ENCODE assay signal across 34 mouse cellular contexts in the genomic region with DNA sequence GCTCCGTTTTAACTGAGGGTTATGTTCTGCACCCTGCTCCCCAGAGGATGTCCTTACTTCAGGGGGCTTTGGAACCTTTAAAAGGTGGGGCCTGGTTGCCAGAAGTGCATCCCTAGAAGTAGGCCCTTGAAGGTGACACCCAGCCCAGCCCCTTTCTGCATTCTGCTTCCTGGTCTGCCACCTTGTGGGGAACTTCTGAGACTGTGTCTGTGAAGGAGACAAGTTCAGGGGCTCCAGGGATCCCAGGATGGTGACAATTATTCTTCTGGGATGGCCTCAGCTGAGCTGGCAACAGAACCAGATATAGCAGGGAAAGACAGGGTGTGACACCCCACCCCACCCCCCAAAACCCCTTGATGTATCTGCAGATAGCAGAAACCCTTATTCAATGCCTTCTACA. TPM values are rescaled to one million over a fixed set of nuclear protein-coding genes. Genes with fewer than 3 reads are reported as not detected.
A peak's percentile ranks its signal among the peaks of the same experiment; 100 is the strongest.
DNase-seq lines count a peak whose midpoint lies in the region; ATAC-seq and TF ChIP-seq lines count a peak whose summit lies in the region.
"Had no signal": no experiment of that assay in that cellular context is flagged by ENCODE, and none has a peak within 500 bp of the region (broad histone marks: within the 10 kb centered on the region; RNA-seq: fewer than 3 reads in every experiment).

No protein-coding gene starts in this region.

- no peak overlapping the region for H3K4me3 ChIP-seq in hindbrain, embryonic 16.5 days (ENCODE audit: low read length)
- H3K4me3 ChIP-seq in hindbrain, embryonic 13.5 days, result no peak overlapping the region
- H3K4me3 ChIP-seq in lung, embryonic 14.5 days (ENCODE audit: low read depth, low read length), result no peak overlapping the region
- H3K4me3 ChIP-seq: embryonic facial prominence, embryonic 12.5 days; gastrocnemius, adult 2 months; heart, adult 2 months; heart, embryonic 13.5 days; kidney, embryonic 15.5 days; liver, embryonic 12.5 days; myocyte; neural tube, embryonic 12.5 days; stomach, embryonic 15.5 days had no signal

- H3K27ac ChIP-seq in hindbrain, embryonic 16.5 days (ENCODE audit: low read depth, low read length), result no peak overlapping the region
- H3K27ac ChIP-seq in hindbrain, embryonic 13.5 days, result no peak overlapping the region
- H3K27ac ChIP-seq in lung, embryonic 14.5 days (ENCODE audit: low read depth), result no peak overlapping the region
- H3K27ac ChIP-seq: embryonic facial prominence, embryonic 12.5 days; gastrocnemius, adult 2 months; heart, adult 2 months; heart, embryonic 13.5 days; kidney, embryonic 15.5 days; liver, embryonic 12.5 days; macrophage; neural tube, embryonic 12.5 days; stomach, embryonic 15.5 days had no signal

- H3K36me3 ChIP-seq in hindbrain, embryonic 16.5 days (ENCODE audit: control insufficient read depth, insufficient read depth, low read length), result no peaks in the 10 kb centered on the region
- no peaks in the 10 kb centered on the region for H3K36me3 ChIP-seq in hindbrain, embryonic 13.5 days
- no peaks in the 10 kb centered on the region for H3K36me3 ChIP-seq in lung, embryonic 14.5 days (ENCODE audit: insufficient read depth)
- H3K36me3 ChIP-seq: embryonic facial prominence, embryonic 12.5 days; G1E; heart, embryonic 13.5 days; kidney, embryonic 15.5 days; liver, embryonic 12.5 days; neural tube, embryonic 12.5 days; stomach, embryonic 15.5 days had no signal

- H3K9ac ChIP-seq in hindbrain, embryonic 16.5 days (ENCODE audit: low read depth, low read length), result no peak overlapping the region
- H3K9ac ChIP-seq in hindbrain, embryonic 13.5 days, result no peak overlapping the region
- H3K9ac ChIP-seq in lung, embryonic 14.5 days, result no peak overlapping the region
- H3K9ac ChIP-seq: embryonic facial prominence, embryonic 12.5 days; heart, embryonic 13.5 days; kidney, embryonic 15.5 days; liver, embryonic 12.5 days; liver, postnatal 0 days; neural tube, embryonic 12.5 days; stomach, embryonic 15.5 days had no signal

- H3K4me1 ChIP-seq in hindbrain, embryonic 16.5 days (ENCODE audit: control insufficient read depth, insufficient read depth, low read depth, low read length), result no peaks in the 10 kb centered on the region
- H3K4me1 ChIP-seq in hindbrain, embryonic 13.5 days (replicated peaks), result no peaks in the 10 kb centered on the region
- no peaks in the 10 kb centered on the region for H3K4me1 ChIP-seq in lung, embryonic 14.5 days (ENCODE audit: insufficient read depth)
- H3K4me1 ChIP-seq: embryonic facial prominence, embryonic 12.5 days; neural tube, embryonic 12.5 days; stomach, embryonic 15.5 days had no signal

- no peaks in the 10 kb centered on the region for H3K9me3 ChIP-seq in hindbrain, embryonic 16.5 days (ENCODE audit: control insufficient read depth, low read length)
- H3K9me3 ChIP-seq in hindbrain, embryonic 13.5 days, result no peaks in the 10 kb centered on the region
- no peaks in the 10 kb centered on the region for H3K9me3 ChIP-seq in lung, embryonic 14.5 days (ENCODE audit: low read depth, low read length)
- H3K9me3 ChIP-seq: embryonic facial prominence, embryonic 12.5 days; heart, embryonic 13.5 days; kidney, embryonic 15.5 days; liver, embryonic 12.5 days; neural tube, embryonic 12.5 days; stomach, embryonic 15.5 days had no signal

- 0 out of 2 replicates have a peak, but pooled peaks have one; percentile 27 for ATAC-seq in hindbrain, embryonic 16.5 days
- ATAC-seq in hindbrain, embryonic 13.5 days (ENCODE audit: low FRiP score), result no peak
- no peak for ATAC-seq in lung, embryonic 14.5 days (ENCODE audit: insufficient read depth)
- ATAC-seq: liver, embryonic 12.5 days; liver, postnatal 0 days; lung, postnatal 0 days; midbrain, embryonic 16.5 days had no signal

- H3K27me3 ChIP-seq in hindbrain, embryonic 16.5 days (replicated peaks; ENCODE audit: control insufficient read depth, insufficient read depth, low read length), result no peaks in the 10 kb centered on the region
- H3K27me3 ChIP-seq in hindbrain, embryonic 13.5 days, result no peaks in the 10 kb centered on the region
- no peaks in the 10 kb centered on the region for H3K27me3 ChIP-seq in lung, embryonic 14.5 days (ENCODE audit: insufficient read depth, low read length)
- H3K27me3 ChIP-seq: CH12.LX; embryonic facial prominence, embryonic 12.5 days; heart, embryonic 13.5 days; kidney, embryonic 15.5 days; liver, embryonic 12.5 days; neural tube, embryonic 12.5 days; stomach, embryonic 15.5 days had no signal

- H3K4me2 ChIP-seq in hindbrain, embryonic 16.5 days (ENCODE audit: low read length), result no peak overlapping the region
- no peak overlapping the region for H3K4me2 ChIP-seq in hindbrain, embryonic 13.5 days
- H3K4me2 ChIP-seq in lung, embryonic 14.5 days, result no peak overlapping the region
- H3K4me2 ChIP-seq: embryonic facial prominence, embryonic 12.5 days; heart, embryonic 13.5 days; kidney, embryonic 15.5 days; liver, embryonic 12.5 days; neural tube, embryonic 12.5 days; stomach, embryonic 15.5 days had no signal

- 42% methylated on average over 1 of the region's 1 CpGs for WGBS in hindbrain, embryonic 16.5 days
- 38% methylated on average over 1 of the region's 1 CpGs for WGBS in hindbrain, embryonic 13.5 days
- WGBS in lung, embryonic 14.5 days, result 50% methylated on average over 1 of the region's 1 CpGs

- peak; percentile 0 to 1 for DNase-seq in cerebellum, postnatal 25 days
- no peak for DNase-seq in cerebellum, adult 11 months
- no peak for DNase-seq in lung, embryonic 14.5 days
- no peak for DNase-seq in lung, postnatal 14 days
- peak; percentile 39 for DNase-seq in testis, postnatal 10 days (ENCODE audit: low spot score)
- no peak for DNase-seq in testis, postnatal 14 days (ENCODE audit: low spot score)
- DNase-seq: adrenal gland, adult 8-10 months; cerebellum, adult 8-10 months; cerebellum, postnatal 36 days; gastrocnemius, adult 2 months; gastrocnemius, postnatal 36 days; heart, postnatal 10 days; kidney, adult 11 months; kidney, postnatal 36 days; layer of hippocampus, postnatal 36 days; left cerebral cortex, postnatal 4 days; liver, postnatal 0 days; right cerebral cortex, adult 18-20 months; thymus, adult 2 months had no signal

- 0 out of 2 replicates have a peak, but pooled peaks have one; percentile 9 for TF ChIP-seq CTCF in lung, embryonic 14.5 days (IDR thresholded peaks at IDR 0.05; ENCODE audit: low read depth)

RNA-seq across cellular contexts. Expression of a gene that starts 14.3 kb away (rescaled TPM):
- polyA plus RNA-seq in hindbrain, embryonic 16.5 days (2015; fragmentation: Nextera tagmentation; extraction: Ambion mirVana), result 11.2 and 15.0 TPM in 2 replicates
- polyA plus RNA-seq in hindbrain, embryonic 13.5 days (2015; fragmentation: Nextera tagmentation; extraction: Ambion mirVana), result 14.6 and 16.5 TPM in 2 replicates
- 69.8 and 71.5 TPM in 2 replicates for polyA plus RNA-seq in lung, embryonic 14.5 days (2014; fragmentation: Nextera tagmentation; extraction: Ambion mirVana)
- polyA plus RNA-seq: G1E had no signal

Comparison
In these comparisons a context has a peak if more than half of its experiments do, and no peak if none do; other contexts are left out.
1. DNase-seq: peak in cerebellum, postnatal 25 days (2 of 2) and testis, postnatal 10 days (single experiment); none in cerebellum, adult 11 months (single experiment), lung, embryonic 14.5 days (single experiment), lung, postnatal 14 days (single experiment) and testis, postnatal 14 days (single experiment).